Mouse (Mus musculus) heart, embryonic 14.5 days (tissue): ENCODE data around the gene Tpm1. TPM values are rescaled to one million over a fixed set of nuclear protein-coding genes. Genes with fewer than 3 reads are reported as not detected.

Experiments
- ATAC-seq: fragments of 200-750 bp; cut with Nextera tagmentation; 2 replicates; pipeline ENCODE4 v1.8.0; 2017; ENCODE audit warnings: low read depth, moderate TSS enrichment; ENCODE audit not compliant: insufficient number of reproducible peaks, insufficient read depth, low FRiP score
- H3K27ac ChIP-seq, 2 experiments: fragments of 200-500 bp in 1 of 2; fragments of 300-500 bp in 1 of 2; sonication (generic) in 1 of 2; replicated peaks in 1 of 2; 2 replicates each; pipeline ENCODE4 v1.5.1; 2012 to 2014; ENCODE audit warnings: low read depth in 2 of 2, low read length in 2 of 2, control low read depth in 1 of 2, mild to moderate bottlenecking in 1 of 2, mixed read lengths in 1 of 2; ENCODE audit not compliant: control insufficient read depth in 1 of 2, insufficient read depth in 1 of 2
- H3K27me3 ChIP-seq: fragments of 300-500 bp; sonication (generic); 2 replicates; pipeline ENCODE4 v1.6.1; 2014; ENCODE audit warnings: mild to moderate bottlenecking, low read length, control low read depth; ENCODE audit not compliant: control insufficient read depth, insufficient read depth
- H3K36me3 ChIP-seq: fragments of 300-500 bp; sonication (generic); 2 replicates; pipeline ENCODE4 v1.6.1; 2014; ENCODE audit warnings: mild to moderate bottlenecking, control low read depth, low read length, mixed read lengths; ENCODE audit not compliant: control insufficient read depth, insufficient read depth
- H3K4me1 ChIP-seq, 2 experiments: fragments of 200-500 bp in 1 of 2; fragments of 300-500 bp in 1 of 2; sonication (generic) in 1 of 2; 2 replicates each; pipeline ENCODE4 v1.6.1; 2012 to 2014; ENCODE audit warnings: low read length in 2 of 2, control low read depth in 1 of 2, mixed read lengths in 1 of 2; ENCODE audit not compliant: control insufficient read depth in 2 of 2, insufficient read depth in 2 of 2
- H3K4me2 ChIP-seq: fragments of 300-500 bp; sonication (generic); 2 replicates; pipeline ENCODE4 v1.6.1; 2014; ENCODE audit warnings: mild to moderate bottlenecking, low read length
- H3K4me3 ChIP-seq, 2 experiments: fragments of 200-500 bp in 1 of 2; fragments of 300-500 bp in 1 of 2; sonication (generic) in 1 of 2; 2 replicates each; pipeline ENCODE4 v1.5.1; 2012 to 2014; ENCODE audit warnings: low read length in 2 of 2, mild to moderate bottlenecking in 2 of 2, control low read depth in 1 of 2, low read depth in 1 of 2, moderate library complexity in 1 of 2; ENCODE audit not compliant: control insufficient read depth in 1 of 2, insufficient read depth in 1 of 2
- H3K9ac ChIP-seq: fragments of 300-500 bp; sonication (generic); 2 replicates; pipeline ENCODE4 v1.6.1; 2014; ENCODE audit warnings: mild to moderate bottlenecking, low read length
- H3K9me3 ChIP-seq: fragments of 300-500 bp; sonication (generic); 2 replicates; pipeline ENCODE4 v1.6.1; 2016; ENCODE audit warnings: low read length, control low read depth; ENCODE audit not compliant: control insufficient read depth
- WGBS: fragments of 180-500 bp; shearing (Covaris S2); extraction: QIAGEN DNeasy Blood & Tissue Kit; methylation state at CpG from one replicate; pipeline ENCODE4 v1.1.7; 2014; 5-methylcytosine and 5-hydroxymethylcytosine counted together
- polyA plus RNA-seq: library from polyadenylated mRNA; unstranded; fragments of >200 nt; fragmentation: Nextera tagmentation; extraction: Ambion mirVana; gene quantifications from 2 replicates; pipeline ENCODE4 v1.2.1, GENCODE M21; 2014

The Tpm1 gene
- polyA plus RNA-seq, 1 experiment from 2014 or later, result 5,210 TPM

GRCm38 (mm10) chr9:67041840-67042812 lies 7.1 kb downstream of the Tpm1 start:
- peaks cover 85% of the 10 kb centered on the region for H3K36me3 ChIP-seq
- ATAC-seq, result no peak
- peak overlapping the region; percentile 68 to 75 for H3K27ac ChIP-seq
- no peaks in the 10 kb centered on the region for H3K27me3 ChIP-seq
- H3K4me2 ChIP-seq, result peak overlapping the region; percentile 93
- WGBS, result 28% methylated on average over 14 of the region's 14 CpGs
- H3K4me3 ChIP-seq, result peak overlapping the region; percentile 32 to 92
- peak overlapping the region; percentile 99 for H3K9ac ChIP-seq
- H3K9me3 ChIP-seq, result no peaks in the 10 kb centered on the region
- H3K4me1 ChIP-seq, result peaks cover 25 to 63% of the 10 kb centered on the region in 2 experiments

GRCm38 (mm10) chr9:67040963-67041839 lies 8.0 kb downstream of the Tpm1 start:
- ATAC-seq, result no peak
- 25% methylated on average over 4 of the region's 4 CpGs for WGBS
- Histone ChIP-seq H3K4me3 (peak overlapping the region; percentile 32 to 92; a peak in 3 of 4 replicates), H3K27ac (peak overlapping the region; percentile 75), H3K4me2 (peak overlapping the region; percentile 93), H3K9me3 (no peaks in the 10 kb centered on the region), H3K9ac (peak overlapping the region; percentile 99), H3K4me1 (peaks cover 25 to 64% of the 10 kb centered on the region in 2 experiments), H3K36me3 (peaks cover 86% of the 10 kb centered on the region), H3K27me3 (no peaks in the 10 kb centered on the region)

- Histone ChIP-seq H3K27ac (peak overlapping the region; percentile 26 to 75; a peak in 2 of 4 replicates), H3K9ac (peak overlapping the region; percentile 99), H3K4me1 (peaks cover 31 to 70% of the 10 kb centered on the region in 2 experiments), H3K4me2 (peak overlapping the region; percentile 93), H3K27me3 (no peaks in the 10 kb centered on the region), H3K36me3 (peaks cover 93% of the 10 kb centered on the region), H3K4me3 (no peak overlapping the region), H3K9me3 (peaks cover 5% of the 10 kb centered on the region)
- ATAC-seq, result no peak
- WGBS, result 74% methylated on average over 10 of the region's 10 CpGs
Measured at GRCm38 (mm10) chr9:67039867-67040266, 9.3 kb downstream of the Tpm1 start.

GRCm38 (mm10) chr9:67038686-67039085 lies 10.5 kb downstream of the Tpm1 start:
- WGBS, result 73% methylated on average over 7 of the region's 7 CpGs
- H3K4me3 ChIP-seq, result no peak overlapping the region
- peaks cover 31 to 64% of the 10 kb centered on the region in 2 experiments for H3K4me1 ChIP-seq
- peak overlapping the region; percentile 0 to 38; a peak in 2 of 4 replicates for H3K27ac ChIP-seq
- ATAC-seq, result no peak
- H3K36me3 ChIP-seq, result peaks cover 96% of the 10 kb centered on the region
- H3K9ac ChIP-seq, result peak overlapping the region; percentile 27; the same call in 1 of the 2 replicates
- no peak overlapping the region for H3K4me2 ChIP-seq
- peaks cover 6% of the 10 kb centered on the region for H3K9me3 ChIP-seq
- H3K27me3 ChIP-seq, result no peaks in the 10 kb centered on the region

- H3K36me3 ChIP-seq, result peaks cover 98% of the 10 kb centered on the region
- no peak for ATAC-seq
- H3K4me1 ChIP-seq, result peaks cover 31 to 64% of the 10 kb centered on the region in 2 experiments
- H3K9ac ChIP-seq, result no peak overlapping the region
- no peak overlapping the region for H3K4me2 ChIP-seq
- no peak overlapping the region for H3K4me3 ChIP-seq
- peak overlapping the region; percentile 4 to 76; a peak in 2 of 4 replicates for H3K27ac ChIP-seq
- WGBS, result 62% methylated on average over 4 of the region's 4 CpGs
- peaks cover 6% of the 10 kb centered on the region for H3K9me3 ChIP-seq
- H3K27me3 ChIP-seq, result no peaks in the 10 kb centered on the region
Measured at GRCm38 (mm10) chr9:67037666-67038065, 11.5 kb downstream of the Tpm1 start.

- H3K27ac ChIP-seq, result peak overlapping the region; percentile 71 to 76
- H3K9ac ChIP-seq, result no peak overlapping the region
- H3K9me3 ChIP-seq, result peaks cover 6% of the 10 kb centered on the region
- H3K4me2 ChIP-seq, result no peak overlapping the region
- no peak overlapping the region for H3K4me3 ChIP-seq
- peaks cover 24 to 58% of the 10 kb centered on the region in 2 experiments for H3K4me1 ChIP-seq
- ATAC-seq, result no peak
- H3K27me3 ChIP-seq, result no peaks in the 10 kb centered on the region
- 48% methylated on average over 2 of the region's 2 CpGs for WGBS
- H3K36me3 ChIP-seq, result peaks cover 98% of the 10 kb centered on the region
Measured at GRCm38 (mm10) chr9:67036527-67037118, 12.6 kb downstream of the Tpm1 start.

GRCm38 (mm10) chr9:67035957-67036451 lies 13.2 kb downstream of the Tpm1 start:
- Histone ChIP-seq H3K4me1 (peaks cover 20 to 52% of the 10 kb centered on the region in 2 experiments), H3K4me2 (no peak overlapping the region), H3K4me3 (no peak overlapping the region), H3K9ac (no peak overlapping the region), H3K27me3 (no peaks in the 10 kb centered on the region), H3K36me3 (peaks cover 98% of the 10 kb centered on the region), H3K27ac (peak overlapping the region; percentile 24 to 71; a peak in 3 of 4 replicates), H3K9me3 (peaks cover 6% of the 10 kb centered on the region)
- peak; percentile 3; the same call in 1 of the 2 replicates for ATAC-seq
- WGBS, result 70% methylated on average over 12 of the region's 12 CpGs
